ENCODE assay signal across 14 mouse cellular contexts in genomic region chr10:12852416-12853195, GRCm38 (mm10). TPM values are rescaled to one million over a fixed set of nuclear protein-coding genes. Genes with fewer than 3 reads are reported as not detected.
DNase-seq lines count a peak whose midpoint lies in the region; ATAC-seq and TF ChIP-seq lines count a peak whose summit lies in the region.
"Had no signal": no experiment of that assay in that cellular context is flagged by ENCODE, and none has a peak within 500 bp of the region (broad histone marks: within the 10 kb centered on the region; RNA-seq: fewer than 3 reads in every experiment).

No protein-coding gene starts in this region.

- DNase-seq in liver, embryonic 11.5 days (ENCODE audit: low spot score): no peak
- peak; percentile 31 for DNase-seq in kidney, postnatal 10 days
- DNase-seq in cerebellum, adult 11 months: no peak
- no peak for DNase-seq in urinary bladder, postnatal 25 days (ENCODE audit: low spot score)
- DNase-seq: cerebellum, postnatal 10 days; heart, postnatal 36 days; layer of hippocampus, postnatal 36 days; thymus, postnatal 14 days had no signal

- H3K9me3 ChIP-seq in liver, embryonic 11.5 days (ENCODE audit: control insufficient read depth, low read length): no peaks in the 10 kb centered on the region
- H3K9me3 ChIP-seq in liver, embryonic 12.5 days (replicated peaks): no peaks in the 10 kb centered on the region
- no peaks in the 10 kb centered on the region for H3K9me3 ChIP-seq in intestine, postnatal 0 days (ENCODE audit: control insufficient read depth)
- no peaks in the 10 kb centered on the region for H3K9me3 ChIP-seq in stomach, embryonic 16.5 days (replicated peaks; ENCODE audit: control insufficient read depth, low read length)
- H3K9me3 ChIP-seq: neural tube, embryonic 15.5 days had no signal

- no peaks in the 10 kb centered on the region for H3K27me3 ChIP-seq in liver, embryonic 11.5 days (replicated peaks; ENCODE audit: control insufficient read depth, insufficient read depth, low read length)
- H3K27me3 ChIP-seq in liver, embryonic 12.5 days (replicated peaks): no peaks in the 10 kb centered on the region
- H3K27me3 ChIP-seq in intestine, postnatal 0 days (replicated peaks; ENCODE audit: control insufficient read depth, insufficient read depth, low read length): no peaks in the 10 kb centered on the region
- no peaks in the 10 kb centered on the region for H3K27me3 ChIP-seq in stomach, embryonic 16.5 days (ENCODE audit: control insufficient read depth, insufficient read depth, low read length)
- H3K27me3 ChIP-seq: neural tube, embryonic 15.5 days had no signal

- peak overlapping the region; percentile 15; the same call in 1 of the 2 replicates for H3K4me2 ChIP-seq in liver, embryonic 11.5 days
- H3K4me2 ChIP-seq in liver, embryonic 12.5 days: no peak overlapping the region
- H3K4me2 ChIP-seq in intestine, postnatal 0 days (replicated peaks; ENCODE audit: low read depth): peak overlapping the region; percentile 60
- peak overlapping the region; percentile 21; the same call in 1 of the 2 replicates for H3K4me2 ChIP-seq in stomach, embryonic 16.5 days (ENCODE audit: low read depth, low read length)
- H3K4me2 ChIP-seq: neural tube, embryonic 15.5 days had no signal

- H3K4me1 ChIP-seq in liver, embryonic 11.5 days (replicated peaks; ENCODE audit: control insufficient read depth, insufficient read depth, low read length): peaks cover 7% of the 10 kb centered on the region; the same call in 1 of the 2 replicates
- H3K4me1 ChIP-seq in liver, embryonic 12.5 days: peaks cover 6% of the 10 kb centered on the region; the same call in 1 of the 2 replicates
- H3K4me1 ChIP-seq in intestine, postnatal 0 days (replicated peaks; ENCODE audit: control insufficient read depth, insufficient read depth, low read length): no peaks in the 10 kb centered on the region; the same call in 1 of the 2 replicates
- H3K4me1 ChIP-seq in stomach, embryonic 16.5 days (ENCODE audit: control insufficient read depth, insufficient read depth, low read length): peaks cover 18% of the 10 kb centered on the region

- H3K27ac ChIP-seq in liver, embryonic 11.5 days (ENCODE audit: low read depth, low read length): no peak overlapping the region
- H3K27ac ChIP-seq in liver, embryonic 12.5 days: no peak overlapping the region
- no peak overlapping the region for H3K27ac ChIP-seq in intestine, postnatal 0 days (ENCODE audit: low read depth, low read length)
- H3K27ac ChIP-seq in stomach, embryonic 16.5 days (ENCODE audit: low read length): peak overlapping the region; percentile 56; the same call in 1 of the 2 replicates
- H3K27ac ChIP-seq: neural tube, embryonic 15.5 days had no signal

- H3K9ac ChIP-seq in liver, embryonic 11.5 days (ENCODE audit: low read depth, low read length): no peak overlapping the region
- no peak overlapping the region for H3K9ac ChIP-seq in liver, embryonic 12.5 days
- no peak overlapping the region for H3K9ac ChIP-seq in intestine, postnatal 0 days (ENCODE audit: low read depth, low read length)
- 0 out of 2 replicates have a peak overlapping the region, but pooled peaks have one; percentile 2 for H3K9ac ChIP-seq in stomach, embryonic 16.5 days (ENCODE audit: low read length)
- H3K9ac ChIP-seq: neural tube, embryonic 15.5 days had no signal

- 79% methylated on average over 15 of the region's 15 CpGs for WGBS in liver, embryonic 11.5 days
- 79% methylated on average over 15 of the region's 15 CpGs for WGBS in liver, embryonic 12.5 days (ENCODE audit: insufficient replicate concordance)
- 54% methylated on average over 15 of the region's 15 CpGs for WGBS in intestine, postnatal 0 days
- 66% methylated on average over 15 of the region's 15 CpGs for WGBS in stomach, embryonic 16.5 days

- no peak for ATAC-seq in liver, embryonic 11.5 days (replicated peaks; ENCODE audit: low FRiP score)
- no peak for ATAC-seq in liver, embryonic 12.5 days
- peak; percentile 75 for ATAC-seq in intestine, postnatal 0 days
- peak; percentile 65; the same call in 1 of the 2 replicates for ATAC-seq in stomach, embryonic 16.5 days (ENCODE audit: insufficient read depth, low FRiP score)
- ATAC-seq: inflammation-experienced regulatory T-cells, adult 6 months had no signal

- no peak overlapping the region for H3K4me3 ChIP-seq in liver, embryonic 11.5 days (ENCODE audit: low read depth, low read length)
- no peak overlapping the region for H3K4me3 ChIP-seq in liver, embryonic 12.5 days
- H3K4me3 ChIP-seq in intestine, postnatal 0 days (ENCODE audit: low read depth, low read length): peak overlapping the region; percentile 21
- no peak overlapping the region for H3K4me3 ChIP-seq in stomach, embryonic 16.5 days (replicated peaks; ENCODE audit: low read length)
- H3K4me3 ChIP-seq: erythroblast, embryonic 14.5 days; neural tube, embryonic 15.5 days had no signal

- H3K36me3 ChIP-seq in liver, embryonic 11.5 days (ENCODE audit: control insufficient read depth, insufficient read depth, low read length): no peaks in the 10 kb centered on the region
- no peaks in the 10 kb centered on the region for H3K36me3 ChIP-seq in liver, embryonic 12.5 days
- no peaks in the 10 kb centered on the region for H3K36me3 ChIP-seq in intestine, postnatal 0 days (ENCODE audit: control insufficient read depth, insufficient read depth)
- H3K36me3 ChIP-seq in stomach, embryonic 16.5 days (ENCODE audit: control insufficient read depth, insufficient read depth, low read length): 0 out of 2 replicates have a peak, but pooled peaks cover 4% of the 10 kb centered on the region
- H3K36me3 ChIP-seq: neural tube, embryonic 15.5 days had no signal

- TF ChIP-seq CTCF in intestine, postnatal 0 days (IDR thresholded peaks at IDR 0.05; ENCODE audit: low read depth): no peak

RNA-seq across cellular contexts. Expression of gene Utrn, which starts 16.6 kb away (rescaled TPM):
- 19.8 and 23.0 TPM in 2 replicates for polyA plus RNA-seq in liver, embryonic 11.5 days (2014; fragmentation: Nextera tagmentation; extraction: Ambion mirVana)
- polyA plus RNA-seq in liver, embryonic 12.5 days (2016; fragmentation: Nextera tagmentation; extraction: Ambion mirVana): 14.9 and 15.3 TPM in 2 replicates
- polyA plus RNA-seq in intestine, postnatal 0 days (2015; fragmentation: Nextera tagmentation; extraction: Ambion mirVana): 21.5 and 22.6 TPM in 2 replicates
- 68.4 and 72.0 TPM in 2 replicates for polyA plus RNA-seq in stomach, embryonic 16.5 days (2015; fragmentation: Nextera tagmentation; extraction: Ambion mirVana)

Comparison
In these comparisons a context has a peak if more than half of its experiments do, and no peak if none do; other contexts are left out.
1. ATAC-seq: peak in intestine, postnatal 0 days (single experiment) and stomach, embryonic 16.5 days (single experiment); none in liver, embryonic 11.5 days (single experiment) and liver, embryonic 12.5 days (single experiment).